Mouse (Mus musculus): ENCODE measurements at regions not wholly inside any gene's neighbourhood (a gene's known extent, or its start where the extent isn't known, plus 50 kb on each side); places are given as distances from the start of the nearest gene placed in this dataset.

- Histone ChIP-seq H3K36me3 (ENCODE audit: control insufficient read depth, insufficient read depth, low read length) (no peaks in the 10 kb centered on the region), H3K9me3 (ENCODE audit: control insufficient read depth, low read length) (no peaks in the 10 kb centered on the region), H3K4me1 (replicated peaks; ENCODE audit: control insufficient read depth, insufficient read depth, low read length) (no peaks in the 10 kb centered on the region), H3K27me3 (replicated peaks; ENCODE audit: control insufficient read depth, insufficient read depth, low read length) (no peaks in the 10 kb centered on the region), H3K4me3 (ENCODE audit: low read depth, low read length) (no peak overlapping the region), H3K9ac (ENCODE audit: low read length) (no peak overlapping the region), H3K4me2 (ENCODE audit: low read length) (no peak overlapping the region), H3K27ac (ENCODE audit: low read depth) (no peak overlapping the region)
- ATAC-seq (replicated peaks; ENCODE audit: low FRiP score, low TSS enrichment, low read depth) (no peak), DNase-seq (ENCODE audit: low spot score) (no peak)
- WGBS = 95% methylated on average over 8 of the region's 8 CpGs
Observed at GRCm38 (mm10) chr2:169431516-169431915, 156.0 kb downstream of the Gm11011 start.

GRCm38 (mm10) chr2:169429411-169429810 lies 158.1 kb downstream of the Gm11011 start:
- Histone ChIP-seq H3K9ac (ENCODE audit: low read length) (no peak overlapping the region), H3K4me2 (ENCODE audit: low read length) (no peak overlapping the region), H3K27ac (ENCODE audit: low read depth) (no peak overlapping the region), H3K4me1 (replicated peaks; ENCODE audit: control insufficient read depth, insufficient read depth, low read length) (no peaks in the 10 kb centered on the region), H3K36me3 (ENCODE audit: control insufficient read depth, insufficient read depth, low read length) (no peaks in the 10 kb centered on the region), H3K9me3 (ENCODE audit: control insufficient read depth, low read length) (no peaks in the 10 kb centered on the region), H3K4me3 (ENCODE audit: low read depth, low read length) (no peak overlapping the region), H3K27me3 (replicated peaks; ENCODE audit: control insufficient read depth, insufficient read depth, low read length) (no peaks in the 10 kb centered on the region)
- no peak for ATAC-seq (replicated peaks; ENCODE audit: low FRiP score, low TSS enrichment, low read depth)
- 92% methylated on average over 7 of the region's 7 CpGs for WGBS
- no peak for DNase-seq (ENCODE audit: low spot score)

- Histone ChIP-seq H3K27ac (ENCODE audit: low read depth) (no peak overlapping the region), H3K4me3 (ENCODE audit: low read depth, low read length) (no peak overlapping the region), H3K9me3 (ENCODE audit: control insufficient read depth, low read length) (no peaks in the 10 kb centered on the region), H3K4me1 (replicated peaks; ENCODE audit: control insufficient read depth, insufficient read depth, low read length) (no peaks in the 10 kb centered on the region), H3K4me2 (ENCODE audit: low read length) (no peak overlapping the region), H3K36me3 (ENCODE audit: control insufficient read depth, insufficient read depth, low read length) (no peaks in the 10 kb centered on the region), H3K9ac (ENCODE audit: low read length) (no peak overlapping the region), H3K27me3 (replicated peaks; ENCODE audit: control insufficient read depth, insufficient read depth, low read length) (no peaks in the 10 kb centered on the region)
- ATAC-seq (replicated peaks; ENCODE audit: low FRiP score, low TSS enrichment, low read depth) = no peak
- DNase-seq (ENCODE audit: low spot score) = no peak
- 69% methylated on average over 12 of the region's 12 CpGs for WGBS
Observed at GRCm38 (mm10) chr2:169424166-169424920, 163.2 kb downstream of the Gm11011 start.

GRCm38 (mm10) chr2:169412361-169412760 lies 175.2 kb downstream of the Gm11011 start:
- H3K27me3 ChIP-seq (replicated peaks; ENCODE audit: control insufficient read depth, insufficient read depth, low read length) = no peaks in the 10 kb centered on the region
- H3K36me3 ChIP-seq (ENCODE audit: control insufficient read depth, insufficient read depth, low read length) = no peaks in the 10 kb centered on the region
- H3K9ac ChIP-seq (ENCODE audit: low read length) = no peak overlapping the region
- no peak for ATAC-seq (replicated peaks; ENCODE audit: low FRiP score, low TSS enrichment, low read depth)
- no peaks in the 10 kb centered on the region for H3K4me1 ChIP-seq (replicated peaks; ENCODE audit: control insufficient read depth, insufficient read depth, low read length)
- no peak overlapping the region for H3K27ac ChIP-seq (ENCODE audit: low read depth)
- no peak overlapping the region for H3K4me2 ChIP-seq (ENCODE audit: low read length)
- 84% methylated on average over 6 of the region's 6 CpGs for WGBS
- DNase-seq (ENCODE audit: low spot score) = no peak
- 0 out of 2 replicates have a peak, but pooled peaks cover 4% of the 10 kb centered on the region for H3K9me3 ChIP-seq (ENCODE audit: control insufficient read depth, low read length)
- H3K4me3 ChIP-seq (ENCODE audit: low read depth, low read length) = no peak overlapping the region

GRCm38 (mm10) chr2:169410080-169410479 lies 177.5 kb downstream of the Gm11011 start:
- ATAC-seq (replicated peaks; ENCODE audit: low FRiP score, low TSS enrichment, low read depth) = no peak
- Histone ChIP-seq H3K4me3 (ENCODE audit: low read depth, low read length) (no peak overlapping the region), H3K4me1 (replicated peaks; ENCODE audit: control insufficient read depth, insufficient read depth, low read length) (no peaks in the 10 kb centered on the region), H3K9ac (ENCODE audit: low read length) (no peak overlapping the region), H3K4me2 (ENCODE audit: low read length) (no peak overlapping the region), H3K27me3 (replicated peaks; ENCODE audit: control insufficient read depth, insufficient read depth, low read length) (no peaks in the 10 kb centered on the region), H3K9me3 (ENCODE audit: control insufficient read depth, low read length) (0 out of 2 replicates have a peak, but pooled peaks cover 4% of the 10 kb centered on the region), H3K27ac (ENCODE audit: low read depth) (no peak overlapping the region), H3K36me3 (ENCODE audit: control insufficient read depth, insufficient read depth, low read length) (no peaks in the 10 kb centered on the region)
- 31% methylated on average over 3 of the region's 3 CpGs for WGBS
- no peak for DNase-seq (ENCODE audit: low spot score)

- no peaks in the 10 kb centered on the region for H3K9me3 ChIP-seq (ENCODE audit: control insufficient read depth, low read length)
- DNase-seq (ENCODE audit: low spot score) = no peak
- H3K4me3 ChIP-seq (ENCODE audit: low read depth, low read length) = no peak overlapping the region
- H3K27ac ChIP-seq (ENCODE audit: low read depth) = no peak overlapping the region
- no peak overlapping the region for H3K4me2 ChIP-seq (ENCODE audit: low read length)
- no peak overlapping the region for H3K9ac ChIP-seq (ENCODE audit: low read length)
- H3K27me3 ChIP-seq (replicated peaks; ENCODE audit: control insufficient read depth, insufficient read depth, low read length) = no peaks in the 10 kb centered on the region
- 37% methylated on average over 6 of the region's 6 CpGs for WGBS
- ATAC-seq (replicated peaks; ENCODE audit: low FRiP score, low TSS enrichment, low read depth) = no peak
- H3K36me3 ChIP-seq (ENCODE audit: control insufficient read depth, insufficient read depth, low read length) = no peaks in the 10 kb centered on the region
- H3K4me1 ChIP-seq (replicated peaks; ENCODE audit: control insufficient read depth, insufficient read depth, low read length) = no peaks in the 10 kb centered on the region
Observed at GRCm38 (mm10) chr2:169404908-169405690, 182.4 kb downstream of the Gm11011 start.

GRCm38 (mm10) chr2:169397758-169398157 lies 189.8 kb downstream of the Gm11011 start:
- 54% methylated on average over 6 of the region's 6 CpGs for WGBS
- Histone ChIP-seq H3K4me3 (ENCODE audit: low read depth, low read length) (no peak overlapping the region), H3K36me3 (ENCODE audit: control insufficient read depth, insufficient read depth, low read length) (no peaks in the 10 kb centered on the region), H3K27me3 (replicated peaks; ENCODE audit: control insufficient read depth, insufficient read depth, low read length) (no peaks in the 10 kb centered on the region), H3K27ac (ENCODE audit: low read depth) (no peak overlapping the region), H3K9ac (ENCODE audit: low read length) (no peak overlapping the region), H3K4me2 (ENCODE audit: low read length) (no peak overlapping the region), H3K4me1 (replicated peaks; ENCODE audit: control insufficient read depth, insufficient read depth, low read length) (no peaks in the 10 kb centered on the region), H3K9me3 (ENCODE audit: control insufficient read depth, low read length) (no peaks in the 10 kb centered on the region)
- no peak for DNase-seq (ENCODE audit: low spot score)
- no peak for ATAC-seq (replicated peaks; ENCODE audit: low FRiP score, low TSS enrichment, low read depth)

- ATAC-seq (replicated peaks; ENCODE audit: low FRiP score, low TSS enrichment, low read depth) (no peak), DNase-seq (ENCODE audit: low spot score) (no peak)
- Histone ChIP-seq H3K4me2 (ENCODE audit: low read length) (no peak overlapping the region), H3K4me1 (replicated peaks; ENCODE audit: control insufficient read depth, insufficient read depth, low read length) (no peaks in the 10 kb centered on the region), H3K27me3 (replicated peaks; ENCODE audit: control insufficient read depth, insufficient read depth, low read length) (no peaks in the 10 kb centered on the region), H3K27ac (ENCODE audit: low read depth) (no peak overlapping the region), H3K4me3 (ENCODE audit: low read depth, low read length) (no peak overlapping the region), H3K9me3 (ENCODE audit: control insufficient read depth, low read length) (no peaks in the 10 kb centered on the region), H3K36me3 (ENCODE audit: control insufficient read depth, insufficient read depth, low read length) (no peaks in the 10 kb centered on the region), H3K9ac (ENCODE audit: low read length) (no peak overlapping the region)
- 79% methylated on average over 4 of the region's 4 CpGs for WGBS
Observed at GRCm38 (mm10) chr2:169397013-169397412, 190.5 kb downstream of the Gm11011 start.

Data from intestine, embryonic 14.5 days (tissue).